Mouse (Mus musculus): ENCODE results near the gene Dmxl2. TPM values are rescaled to one million over a fixed set of nuclear protein-coding genes. Genes with fewer than 3 reads are reported as not detected.

Dmxl2 gene
- polyA plus RNA-seq, 1 experiment from 2014 or later, result 11.4 TPM

GRCm38 (mm10) chr9:54499791-54500190 lies 1.6 kb downstream of the Dmxl2 start:
- Histone ChIP-seq H3K4me1 (ENCODE audit: control insufficient read depth in 2 of 2, insufficient read depth in 2 of 2, low read length in 2 of 2) (peaks cover 0 to 2% of the 10 kb centered on the region in 2 experiments; a peak in 2 of 4 replicates), H3K36me3 (ENCODE audit: control insufficient read depth, insufficient read depth, low read length) (no peaks in the 10 kb centered on the region), H3K27ac (replicated peaks in 1 of 2; ENCODE audit: control insufficient read depth in 1 of 2, insufficient read depth in 1 of 2, low read depth in 2 of 2, low read length in 2 of 2) (no peak overlapping the region), H3K9ac (ENCODE audit: low read length) (no peak overlapping the region), H3K9me3 (ENCODE audit: control insufficient read depth, low read length) (no peaks in the 10 kb centered on the region), H3K27me3 (ENCODE audit: control insufficient read depth, insufficient read depth, low read length) (peaks cover 5% of the 10 kb centered on the region), H3K4me3 (ENCODE audit: control insufficient read depth in 1 of 2, insufficient read depth in 1 of 2, low read depth in 1 of 2, low read length in 2 of 2) (no peak overlapping the region), H3K4me2 (ENCODE audit: low read length) (no peak overlapping the region)
- WGBS, result 80% methylated on average over 3 of the region's 3 CpGs
- no peak for ATAC-seq (ENCODE audit: insufficient number of reproducible peaks, insufficient read depth, low FRiP score, low read depth)

- no peak overlapping the region for H3K27ac ChIP-seq (replicated peaks in 1 of 2; ENCODE audit: control insufficient read depth in 1 of 2, insufficient read depth in 1 of 2, low read depth in 2 of 2, low read length in 2 of 2)
- H3K4me3 ChIP-seq (ENCODE audit: control insufficient read depth in 1 of 2, insufficient read depth in 1 of 2, low read depth in 1 of 2, low read length in 2 of 2), result no peak overlapping the region
- no peaks in the 10 kb centered on the region for H3K36me3 ChIP-seq (ENCODE audit: control insufficient read depth, insufficient read depth, low read length)
- no peaks in the 10 kb centered on the region for H3K9me3 ChIP-seq (ENCODE audit: control insufficient read depth, low read length)
- ATAC-seq (ENCODE audit: insufficient number of reproducible peaks, insufficient read depth, low FRiP score, low read depth), result no peak
- H3K27me3 ChIP-seq (ENCODE audit: control insufficient read depth, insufficient read depth, low read length), result peaks cover 4% of the 10 kb centered on the region
- no peak overlapping the region for H3K9ac ChIP-seq (ENCODE audit: low read length)
- H3K4me1 ChIP-seq (ENCODE audit: control insufficient read depth in 2 of 2, insufficient read depth in 2 of 2, low read length in 2 of 2), result peaks cover 0 to 2% of the 10 kb centered on the region in 2 experiments; a peak in 2 of 4 replicates
- 87% methylated on average over 6 of the region's 6 CpGs for WGBS
- no peak overlapping the region for H3K4me2 ChIP-seq (ENCODE audit: low read length)
These were observed 2.1 kb downstream of the Dmxl2 start for GRCm38 (mm10) chr9:54499291-54499690.

GRCm38 (mm10) chr9:54490431-54490830 lies 11.0 kb downstream of the Dmxl2 start:
- Histone ChIP-seq H3K9me3 (ENCODE audit: control insufficient read depth, low read length) (no peaks in the 10 kb centered on the region), H3K4me2 (ENCODE audit: low read length) (no peak overlapping the region), H3K27me3 (ENCODE audit: control insufficient read depth, insufficient read depth, low read length) (no peaks in the 10 kb centered on the region), H3K4me1 (ENCODE audit: control insufficient read depth in 2 of 2, insufficient read depth in 2 of 2, low read length in 2 of 2) (no peaks in the 10 kb centered on the region), H3K9ac (ENCODE audit: low read length) (no peak overlapping the region), H3K4me3 (ENCODE audit: control insufficient read depth in 1 of 2, insufficient read depth in 1 of 2, low read depth in 1 of 2, low read length in 2 of 2) (no peak overlapping the region), H3K36me3 (ENCODE audit: control insufficient read depth, insufficient read depth, low read length) (no peaks in the 10 kb centered on the region), H3K27ac (replicated peaks in 1 of 2; ENCODE audit: control insufficient read depth in 1 of 2, insufficient read depth in 1 of 2, low read depth in 2 of 2, low read length in 2 of 2) (no peak overlapping the region)
- 84% methylated on average over 2 of the region's 2 CpGs for WGBS
- ATAC-seq (ENCODE audit: insufficient number of reproducible peaks, insufficient read depth, low FRiP score, low read depth), result no peak

- no peaks in the 10 kb centered on the region for H3K27me3 ChIP-seq (ENCODE audit: control insufficient read depth, insufficient read depth, low read length)
- H3K9ac ChIP-seq (ENCODE audit: low read length), result no peak overlapping the region
- no peaks in the 10 kb centered on the region for H3K36me3 ChIP-seq (ENCODE audit: control insufficient read depth, insufficient read depth, low read length)
- H3K4me3 ChIP-seq (ENCODE audit: control insufficient read depth in 1 of 2, insufficient read depth in 1 of 2, low read depth in 1 of 2, low read length in 2 of 2), result no peak overlapping the region
- H3K4me1 ChIP-seq (ENCODE audit: control insufficient read depth in 2 of 2, insufficient read depth in 2 of 2, low read length in 2 of 2), result no peaks in the 10 kb centered on the region
- no peak overlapping the region for H3K27ac ChIP-seq (replicated peaks in 1 of 2; ENCODE audit: control insufficient read depth in 1 of 2, insufficient read depth in 1 of 2, low read depth in 2 of 2, low read length in 2 of 2)
- H3K9me3 ChIP-seq (ENCODE audit: control insufficient read depth, low read length), result no peaks in the 10 kb centered on the region
- H3K4me2 ChIP-seq (ENCODE audit: low read length), result no peak overlapping the region
- WGBS, result 74% methylated on average over 2 of the region's 2 CpGs
- ATAC-seq (ENCODE audit: insufficient number of reproducible peaks, insufficient read depth, low FRiP score, low read depth), result no peak
These were observed 11.8 kb downstream of the Dmxl2 start for GRCm38 (mm10) chr9:54489599-54489998.

GRCm38 (mm10) chr9:54484927-54485326 lies 16.5 kb downstream of the Dmxl2 start:
- ATAC-seq (ENCODE audit: insufficient number of reproducible peaks, insufficient read depth, low FRiP score, low read depth), result no peak
- 0 out of 4 replicates have a peak, but pooled peaks cover 0 to 3% of the 10 kb centered on the region in 2 experiments for H3K4me1 ChIP-seq (ENCODE audit: control insufficient read depth in 2 of 2, insufficient read depth in 2 of 2, low read length in 2 of 2)
- no peaks in the 10 kb centered on the region for H3K27me3 ChIP-seq (ENCODE audit: control insufficient read depth, insufficient read depth, low read length)
- no peak overlapping the region for H3K27ac ChIP-seq (replicated peaks in 1 of 2; ENCODE audit: control insufficient read depth in 1 of 2, insufficient read depth in 1 of 2, low read depth in 2 of 2, low read length in 2 of 2)
- no peak overlapping the region for H3K4me3 ChIP-seq (ENCODE audit: control insufficient read depth in 1 of 2, insufficient read depth in 1 of 2, low read depth in 1 of 2, low read length in 2 of 2)
- no peak overlapping the region for H3K4me2 ChIP-seq (ENCODE audit: low read length)
- H3K9me3 ChIP-seq (ENCODE audit: control insufficient read depth, low read length), result no peaks in the 10 kb centered on the region
- H3K9ac ChIP-seq (ENCODE audit: low read length), result no peak overlapping the region
- no peaks in the 10 kb centered on the region for H3K36me3 ChIP-seq (ENCODE audit: control insufficient read depth, insufficient read depth, low read length)
- 85% methylated on average over 2 of the region's 2 CpGs for WGBS

GRCm38 (mm10) chr9:54483215-54483614 lies 18.2 kb downstream of the Dmxl2 start:
- no peaks in the 10 kb centered on the region for H3K27me3 ChIP-seq (ENCODE audit: control insufficient read depth, insufficient read depth, low read length)
- H3K27ac ChIP-seq (replicated peaks in 1 of 2; ENCODE audit: control insufficient read depth in 1 of 2, insufficient read depth in 1 of 2, low read depth in 2 of 2, low read length in 2 of 2), result no peak overlapping the region
- H3K9ac ChIP-seq (ENCODE audit: low read length), result no peak overlapping the region
- peaks cover 0 to 5% of the 10 kb centered on the region in 2 experiments; a peak in 1 of 4 replicates for H3K4me1 ChIP-seq (ENCODE audit: control insufficient read depth in 2 of 2, insufficient read depth in 2 of 2, low read length in 2 of 2)
- no peak overlapping the region for H3K4me3 ChIP-seq (ENCODE audit: control insufficient read depth in 1 of 2, insufficient read depth in 1 of 2, low read depth in 1 of 2, low read length in 2 of 2)
- no peaks in the 10 kb centered on the region for H3K36me3 ChIP-seq (ENCODE audit: control insufficient read depth, insufficient read depth, low read length)
- H3K4me2 ChIP-seq (ENCODE audit: low read length), result no peak overlapping the region
- no peaks in the 10 kb centered on the region for H3K9me3 ChIP-seq (ENCODE audit: control insufficient read depth, low read length)
- 55% methylated on average over 4 of the region's 4 CpGs for WGBS
- ATAC-seq (ENCODE audit: insufficient number of reproducible peaks, insufficient read depth, low FRiP score, low read depth), result no peak

- H3K4me3 ChIP-seq (ENCODE audit: control insufficient read depth in 1 of 2, insufficient read depth in 1 of 2, low read depth in 1 of 2, low read length in 2 of 2), result no peak overlapping the region
- no peaks in the 10 kb centered on the region for H3K9me3 ChIP-seq (ENCODE audit: control insufficient read depth, low read length)
- no peaks in the 10 kb centered on the region for H3K36me3 ChIP-seq (ENCODE audit: control insufficient read depth, insufficient read depth, low read length)
- no peak overlapping the region for H3K4me2 ChIP-seq (ENCODE audit: low read length)
- ATAC-seq (ENCODE audit: insufficient number of reproducible peaks, insufficient read depth, low FRiP score, low read depth), result no peak
- no peak overlapping the region for H3K27ac ChIP-seq (replicated peaks in 1 of 2; ENCODE audit: control insufficient read depth in 1 of 2, insufficient read depth in 1 of 2, low read depth in 2 of 2, low read length in 2 of 2)
- H3K9ac ChIP-seq (ENCODE audit: low read length), result no peak overlapping the region
- WGBS, result 65% methylated on average over 4 of the region's 4 CpGs
- H3K27me3 ChIP-seq (ENCODE audit: control insufficient read depth, insufficient read depth, low read length), result no peaks in the 10 kb centered on the region
- peaks cover 0 to 7% of the 10 kb centered on the region in 2 experiments; a peak in 1 of 4 replicates for H3K4me1 ChIP-seq (ENCODE audit: control insufficient read depth in 2 of 2, insufficient read depth in 2 of 2, low read length in 2 of 2)
These were observed 18.7 kb downstream of the Dmxl2 start for GRCm38 (mm10) chr9:54482763-54483162.

GRCm38 (mm10) chr9:54479054-54479453 lies 22.4 kb downstream of the Dmxl2 start:
- Histone ChIP-seq H3K4me2 (ENCODE audit: low read length) (no peak overlapping the region), H3K9ac (ENCODE audit: low read length) (no peak overlapping the region), H3K27me3 (ENCODE audit: control insufficient read depth, insufficient read depth, low read length) (no peaks in the 10 kb centered on the region), H3K9me3 (ENCODE audit: control insufficient read depth, low read length) (no peaks in the 10 kb centered on the region), H3K4me1 (ENCODE audit: control insufficient read depth in 2 of 2, insufficient read depth in 2 of 2, low read length in 2 of 2) (peaks cover 0 to 7% of the 10 kb centered on the region in 2 experiments; a peak in 1 of 4 replicates), H3K27ac (replicated peaks in 1 of 2; ENCODE audit: control insufficient read depth in 1 of 2, insufficient read depth in 1 of 2, low read depth in 2 of 2, low read length in 2 of 2) (no peak overlapping the region), H3K4me3 (ENCODE audit: control insufficient read depth in 1 of 2, insufficient read depth in 1 of 2, low read depth in 1 of 2, low read length in 2 of 2) (no peak overlapping the region), H3K36me3 (ENCODE audit: control insufficient read depth, insufficient read depth, low read length) (no peaks in the 10 kb centered on the region)
- WGBS, result 97% methylated on average over 1 of the region's 1 CpGs
- no peak for ATAC-seq (ENCODE audit: insufficient number of reproducible peaks, insufficient read depth, low FRiP score, low read depth)

All from heart, embryonic 14.5 days (tissue).